Mouse (Mus musculus) thymus, adult 2 months (tissue): ENCODE data around the gene Gabbr2.

ENCODE experiments used
- CTCF ChIP-seq: fragments of 200-500 bp; IDR thresholded peaks from 2 replicates; pipeline ENCODE4 v1.5.1; 2012; ENCODE audit warnings: mild to moderate bottlenecking, control low read depth, low read length, moderate library complexity, borderline replicate concordance; ENCODE audit not compliant: control insufficient read depth, poor library complexity, insufficient read depth; ENCODE audit errors: extremely low read depth
- POLR2A ChIP-seq: fragments of 200-500 bp; IDR thresholded peaks from 2 replicates; pipeline ENCODE4 v1.6.1; 2012; ENCODE audit warnings: mild to moderate bottlenecking, low read length, control low read depth, moderate library complexity; ENCODE audit not compliant: control insufficient read depth, poor library complexity, insufficient read depth; ENCODE audit errors: extremely low read depth

- no peak for TF ChIP-seq POLR2A
- no peak for TF ChIP-seq CTCF
These were observed 374.3 kb downstream of the Gabbr2 start for GRCm38 (mm10) chr4:46617408-46617807.
